8 mouse cellular contexts compared by ENCODE assay signal in the genomic region with DNA sequence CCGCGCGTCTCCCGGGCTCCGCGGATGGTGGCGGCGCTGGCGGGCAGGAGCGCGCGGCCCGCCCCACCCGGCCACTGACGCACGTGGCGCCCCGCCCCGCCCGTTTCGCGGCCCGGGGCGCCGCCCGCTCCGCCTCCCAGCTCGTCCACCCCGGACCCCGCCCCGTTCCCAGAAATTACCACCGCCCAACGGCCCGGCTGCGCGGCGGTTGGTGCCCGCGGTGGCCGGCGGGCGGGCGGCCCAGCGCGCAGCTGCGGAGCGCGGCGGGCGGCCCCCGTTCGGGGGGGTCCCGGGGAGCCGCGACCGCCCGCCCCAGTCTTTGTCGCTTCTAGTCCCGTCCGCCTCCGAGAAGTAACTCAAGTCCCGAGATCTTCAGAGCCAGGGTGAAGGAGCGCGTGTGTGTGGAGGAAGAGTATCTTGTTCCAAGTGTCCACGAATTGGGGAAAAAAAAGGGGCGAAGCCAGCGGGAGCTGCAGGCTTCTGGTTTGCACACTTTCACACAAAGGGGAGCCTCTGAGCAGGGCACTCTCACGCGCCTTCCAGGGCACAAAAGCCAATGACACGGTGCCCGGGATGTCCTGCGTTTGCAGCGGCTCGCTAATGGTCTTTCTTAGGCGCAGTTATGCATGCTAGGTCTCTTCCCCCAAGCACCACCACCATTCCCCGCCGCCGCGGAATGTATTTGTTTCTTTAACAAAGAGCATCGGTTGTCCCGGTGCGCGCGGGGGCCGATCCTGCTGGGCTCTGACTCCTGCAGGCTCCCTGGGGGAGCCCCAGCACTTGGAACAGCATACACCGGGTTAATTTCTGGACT. TPM values are rescaled to one million over a fixed set of nuclear protein-coding genes. Genes with fewer than 3 reads are reported as not detected.
DNase-seq lines count a peak whose midpoint lies in the region; ATAC-seq lines count a peak whose summit lies in the region.

No protein-coding gene starts in this region.

- no peaks in the 10 kb centered on the region for H3K9me3 ChIP-seq in embryonic facial prominence, embryonic 13.5 days
- H3K9me3 ChIP-seq in limb, embryonic 15.5 days: no peaks in the 10 kb centered on the region
- H3K9me3 ChIP-seq in midbrain, embryonic 16.5 days (replicated peaks; ENCODE audit: control insufficient read depth, low read length, poor library complexity, severe bottlenecking): no peaks in the 10 kb centered on the region

- peak overlapping the region; percentile 92 for H3K4me2 ChIP-seq in embryonic facial prominence, embryonic 13.5 days
- H3K4me2 ChIP-seq in limb, embryonic 15.5 days: peak overlapping the region; percentile 88
- H3K4me2 ChIP-seq in midbrain, embryonic 16.5 days (ENCODE audit: low read length): peak overlapping the region; percentile 92

- peak; percentile 81 for ATAC-seq in embryonic facial prominence, embryonic 13.5 days (ENCODE audit: insufficient number of reproducible peaks, insufficient read depth, low FRiP score, low TSS enrichment, low read depth)
- peak; percentile 87 for ATAC-seq in limb, embryonic 15.5 days (ENCODE audit: insufficient number of reproducible peaks, low FRiP score, low TSS enrichment, low read depth)
- peak; percentile 74 for ATAC-seq in midbrain, embryonic 16.5 days

- peak overlapping the region; percentile 95 for H3K27ac ChIP-seq in embryonic facial prominence, embryonic 13.5 days
- H3K27ac ChIP-seq in limb, embryonic 15.5 days: peak overlapping the region; percentile 94
- peak overlapping the region; percentile 94 for H3K27ac ChIP-seq in midbrain, embryonic 16.5 days (ENCODE audit: low read length)

- no peaks in the 10 kb centered on the region for H3K27me3 ChIP-seq in embryonic facial prominence, embryonic 13.5 days
- H3K27me3 ChIP-seq in limb, embryonic 15.5 days: no peaks in the 10 kb centered on the region
- no peaks in the 10 kb centered on the region for H3K27me3 ChIP-seq in midbrain, embryonic 16.5 days (ENCODE audit: control insufficient read depth, insufficient read depth, low read depth, low read length)

- peak; percentile 77 for DNase-seq in 3134 (ENCODE audit: extremely low read depth, insufficient read length, low spot score)
- peak; percentile 95 to 98 for DNase-seq in adrenal gland, postnatal 36 days
- DNase-seq in heart, adult 8-10 months (ENCODE audit: low spot score): peak; percentile 83
- peak; percentile 85 for DNase-seq in kidney, adult 8-10 months
- peak; percentile 83 to 91 for DNase-seq in spleen, postnatal 10 days (ENCODE audit: low spot score in 2 of 2)

- H3K9ac ChIP-seq in embryonic facial prominence, embryonic 13.5 days: peak overlapping the region; percentile 88
- H3K9ac ChIP-seq in limb, embryonic 15.5 days: peak overlapping the region; percentile 75
- H3K9ac ChIP-seq in midbrain, embryonic 16.5 days (ENCODE audit: low read depth, low read length): peak overlapping the region; percentile 87

- H3K36me3 ChIP-seq in embryonic facial prominence, embryonic 13.5 days: no peaks in the 10 kb centered on the region
- no peaks in the 10 kb centered on the region for H3K36me3 ChIP-seq in limb, embryonic 15.5 days
- H3K36me3 ChIP-seq in midbrain, embryonic 16.5 days (ENCODE audit: control insufficient read depth, insufficient read depth, low read length): no peaks in the 10 kb centered on the region

- H3K4me1 ChIP-seq in embryonic facial prominence, embryonic 13.5 days: peaks cover 11% of the 10 kb centered on the region; the same call in 1 of the 2 replicates
- H3K4me1 ChIP-seq in limb, embryonic 15.5 days: peaks cover 5% of the 10 kb centered on the region
- peaks cover 11% of the 10 kb centered on the region for H3K4me1 ChIP-seq in midbrain, embryonic 16.5 days (ENCODE audit: control insufficient read depth, insufficient read depth, low read length)

- peak overlapping the region; percentile 88 for H3K4me3 ChIP-seq in embryonic facial prominence, embryonic 13.5 days
- peak overlapping the region; percentile 75 for H3K4me3 ChIP-seq in limb, embryonic 15.5 days
- H3K4me3 ChIP-seq in midbrain, embryonic 16.5 days (ENCODE audit: low read depth, low read length): peak overlapping the region; percentile 93

- WGBS in embryonic facial prominence, embryonic 13.5 days: under 1% methylated on average over 76 of the region's 86 CpGs
- under 1% methylated on average over 74 of the region's 86 CpGs for WGBS in limb, embryonic 15.5 days
- WGBS in midbrain, embryonic 16.5 days: 1% methylated on average over 74 of the region's 86 CpGs

RNA-seq across cellular contexts. Expression of a gene that starts 1.0 kb away (rescaled TPM):
- total RNA-seq in adrenal gland, postnatal 36 days (2021): 100 to 1,000 TPM in 1 of 2 experiments, 10 to 100 TPM in 1; 88.9 to 109 TPM
- polyA plus RNA-seq in embryonic facial prominence, embryonic 13.5 days (2015; fragmentation: Nextera tagmentation; extraction: Ambion mirVana): 64.5 and 72.5 TPM in 2 replicates
- total RNA-seq in heart, adult 8-10 months (2022): 10 to 100 TPM; 40.6 to 52.9 (median 50.9) TPM
- polyA plus RNA-seq in limb, embryonic 15.5 days (2015; fragmentation: Nextera tagmentation; extraction: Ambion mirVana): 46.6 and 74.3 TPM in 2 replicates
- polyA plus RNA-seq in midbrain, embryonic 16.5 days (2015; fragmentation: Nextera tagmentation; extraction: Ambion mirVana): 27.1 and 27.7 TPM in 2 replicates

RNA-seq across cellular contexts. Expression of a gene that starts 55.1 kb away (rescaled TPM):
- total RNA-seq in adrenal gland, postnatal 36 days (2021): 1,000 to 10,000 TPM in 1 of 2 experiments, 100 to 1,000 TPM in 1; 736 to 1,311 TPM
- 5.2 and 7.0 TPM in 2 replicates for polyA plus RNA-seq in embryonic facial prominence, embryonic 13.5 days (2015; fragmentation: Nextera tagmentation; extraction: Ambion mirVana)
- total RNA-seq in heart, adult 8-10 months (2022): under 1 TPM; 0.22 to 0.37 (median 0.26) TPM
- 6.7 TPM in 2 replicates for polyA plus RNA-seq in limb, embryonic 15.5 days (2015; fragmentation: Nextera tagmentation; extraction: Ambion mirVana)
- 0.39 and 0.82 TPM in 2 replicates for polyA plus RNA-seq in midbrain, embryonic 16.5 days (2015; fragmentation: Nextera tagmentation; extraction: Ambion mirVana)

Comparison
In these comparisons a context has a peak if more than half of its experiments do, and no peak if none do; other contexts are left out.
1. Peak in every context shown above with its lines: DNase-seq, ATAC-seq, H3K4me3 ChIP-seq and H3K27ac ChIP-seq.